Mouse (Mus musculus) stomach, embryonic 15.5 days (tissue): ENCODE data around the gene Chchd4. TPM values are rescaled to one million over a fixed set of nuclear protein-coding genes. Genes with fewer than 3 reads are reported as not detected.
"Not testable (repeated sequence)": the region's sequence is repeated elsewhere in the genome, so short reads cannot be mapped to it uniquely, and the experiment has no call there.

Experiments
- ATAC-seq: fragments of 200-750 bp; cut with Nextera tagmentation; 2 replicates; pipeline ENCODE4 v1.8.0; 2017; ENCODE audit warnings: low read depth, moderate number of reproducible peaks, moderate TSS enrichment; ENCODE audit not compliant: insufficient read depth, low FRiP score
- H3K27ac ChIP-seq: fragments of 300-500 bp; sonication (generic); 2 replicates; pipeline ENCODE4 v1.5.1; 2015; ENCODE audit warnings: mild to moderate bottlenecking, inconsistent platforms
- H3K27me3 ChIP-seq: fragments of 300-500 bp; sonication (generic); replicated peaks from 2 replicates; pipeline ENCODE4 v1.6.1; 2015; ENCODE audit warnings: inconsistent platforms
- H3K36me3 ChIP-seq: fragments of 300-500 bp; sonication (generic); 2 replicates; pipeline ENCODE4 v1.6.1; 2015; ENCODE audit warnings: inconsistent platforms
- H3K4me1 ChIP-seq: fragments of 300-500 bp; sonication (generic); 2 replicates; pipeline ENCODE4 v1.6.1; 2015; ENCODE audit warnings: inconsistent platforms
- H3K4me2 ChIP-seq: fragments of 300-500 bp; sonication (generic); 2 replicates; pipeline ENCODE4 v1.6.1; 2015; ENCODE audit warnings: mild to moderate bottlenecking, inconsistent platforms
- H3K4me3 ChIP-seq: fragments of 300-500 bp; sonication (generic); replicated peaks from 2 replicates; pipeline ENCODE4 v1.5.1; 2015; ENCODE audit warnings: inconsistent platforms
- H3K9ac ChIP-seq: fragments of 300-500 bp; sonication (generic); 2 replicates; pipeline ENCODE4 v1.6.1; 2015; ENCODE audit warnings: inconsistent platforms
- H3K9me3 ChIP-seq: fragments of 300-500 bp; sonication (generic); 2 replicates; pipeline ENCODE4 v1.6.1; 2016; ENCODE audit warnings: inconsistent platforms
- WGBS: fragments of 180-500 bp; shearing (Covaris S2); methylation state at CpG from one replicate; pipeline ENCODE4 v1.1.7; 2015; 5-methylcytosine and 5-hydroxymethylcytosine counted together
- polyA plus RNA-seq: library from polyadenylated mRNA; unstranded; fragments of >200 nt; fragmentation: Nextera tagmentation; extraction: Ambion mirVana; gene quantifications from 2 replicates; pipeline ENCODE4 v1.2.1, GENCODE M21; 2015

The Chchd4 gene
- polyA plus RNA-seq, 1 experiment from 2014 or later, result 25.9 TPM

- H3K9me3 ChIP-seq, H3K36me3 ChIP-seq, ATAC-seq, H3K9ac ChIP-seq, H3K27ac ChIP-seq, H3K4me2 ChIP-seq, H3K4me3 ChIP-seq, H3K27me3 ChIP-seq: not testable (repeated sequence)
- 84% methylated on average over 3 of the region's 3 CpGs for WGBS
- H3K4me1 ChIP-seq, result peaks cover 13% of the 10 kb centered on the region
These were observed 1.9 kb downstream of the Chchd4 start for GRCm38 (mm10) chr6:91471427-91471826.

GRCm38 (mm10) chr6:91470712-91471111 is 2.6 kb downstream of the Chchd4 start:
- 84% methylated on average over 2 of the region's 2 CpGs for WGBS

GRCm38 (mm10) chr6:91467106-91467505 is 6.2 kb downstream of the Chchd4 start:
- no peak overlapping the region for H3K9ac ChIP-seq
- no peak for ATAC-seq
- no peaks in the 10 kb centered on the region for H3K27me3 ChIP-seq
- 92% methylated on average over 1 of the region's 1 CpGs for WGBS
- no peak overlapping the region for H3K4me3 ChIP-seq
- H3K27ac ChIP-seq, result no peak overlapping the region
- no peaks in the 10 kb centered on the region for H3K9me3 ChIP-seq
- peaks cover 23% of the 10 kb centered on the region for H3K36me3 ChIP-seq
- H3K4me2 ChIP-seq, result no peak overlapping the region
- peaks cover under 1% of the 10 kb centered on the region; the same call in 1 of the 2 replicates for H3K4me1 ChIP-seq

More at GRCm38 (mm10) chr6:91470712-91471111, 2.6 kb downstream of the Chchd4 start:
- Histone ChIP-seq H3K9me3 (no peaks in the 10 kb centered on the region), H3K27ac (no peak overlapping the region), H3K27me3 (no peaks in the 10 kb centered on the region), H3K4me1 (peaks cover 13% of the 10 kb centered on the region), H3K4me3 (no peak overlapping the region), H3K9ac (no peak overlapping the region), H3K4me2 (no peak overlapping the region), H3K36me3 (peaks cover 9% of the 10 kb centered on the region; the same call in 1 of the 2 replicates)
- no peak for ATAC-seq

- no peak overlapping the region for H3K4me3 ChIP-seq
- H3K27ac ChIP-seq, result no peak overlapping the region
- H3K9ac ChIP-seq, result no peak overlapping the region
- 89% methylated on average over 2 of the region's 2 CpGs for WGBS
- no peaks in the 10 kb centered on the region for H3K4me1 ChIP-seq
- H3K27me3 ChIP-seq, result no peaks in the 10 kb centered on the region
- no peak for ATAC-seq
- H3K9me3 ChIP-seq, result no peaks in the 10 kb centered on the region
- peaks cover 23% of the 10 kb centered on the region for H3K36me3 ChIP-seq
- H3K4me2 ChIP-seq, result no peak overlapping the region
These were observed 7.6 kb downstream of the Chchd4 start for GRCm38 (mm10) chr6:91465756-91466155.

GRCm38 (mm10) chr6:91459471-91459870 is 13.9 kb downstream of the Chchd4 start:
- H3K27ac ChIP-seq, result no peak overlapping the region
- H3K9me3 ChIP-seq, result no peaks in the 10 kb centered on the region
- 74% methylated on average over 1 of the region's 1 CpGs for WGBS
- H3K36me3 ChIP-seq, result peaks cover 7% of the 10 kb centered on the region; the same call in 1 of the 2 replicates
- H3K9ac ChIP-seq, result no peak overlapping the region
- no peaks in the 10 kb centered on the region for H3K27me3 ChIP-seq
- no peak overlapping the region for H3K4me3 ChIP-seq
- no peak overlapping the region for H3K4me2 ChIP-seq
- H3K4me1 ChIP-seq, result no peaks in the 10 kb centered on the region
- no peak; the same call in 1 of the 2 replicates for ATAC-seq

- no peak for ATAC-seq
- Histone ChIP-seq H3K4me2 (no peak overlapping the region), H3K27ac (no peak overlapping the region), H3K9ac (no peak overlapping the region), H3K36me3 (no peaks in the 10 kb centered on the region), H3K27me3 (no peaks in the 10 kb centered on the region), H3K4me3 (no peak overlapping the region), H3K9me3 (no peaks in the 10 kb centered on the region), H3K4me1 (no peaks in the 10 kb centered on the region)
- WGBS, result 35% methylated on average over 5 of the region's 5 CpGs
These were observed 18.8 kb downstream of the Chchd4 start for GRCm38 (mm10) chr6:91454546-91454945.

- H3K4me2 ChIP-seq, result no peak overlapping the region
- no peaks in the 10 kb centered on the region for H3K9me3 ChIP-seq
- H3K27me3 ChIP-seq, result 0 out of 2 replicates have a peak, but pooled peaks cover 3% of the 10 kb centered on the region
- no peaks in the 10 kb centered on the region for H3K36me3 ChIP-seq
- H3K9ac ChIP-seq, result no peak overlapping the region
- ATAC-seq, result no peak
- H3K4me1 ChIP-seq, result no peaks in the 10 kb centered on the region
- WGBS, result 52% methylated on average over 1 of the region's 1 CpGs
- H3K27ac ChIP-seq, result no peak overlapping the region
- no peak overlapping the region for H3K4me3 ChIP-seq
These were observed 21.3 kb downstream of the Chchd4 start for GRCm38 (mm10) chr6:91452056-91452455.

GRCm38 (mm10) chr6:91449472-91450225 is 23.7 kb downstream of the Chchd4 start:
- no peak overlapping the region for H3K4me3 ChIP-seq
- no peaks in the 10 kb centered on the region for H3K4me1 ChIP-seq
- no peak overlapping the region for H3K9ac ChIP-seq
- no peak overlapping the region for H3K27ac ChIP-seq
- no peaks in the 10 kb centered on the region for H3K9me3 ChIP-seq
- 0 out of 2 replicates have a peak, but pooled peaks cover 3% of the 10 kb centered on the region for H3K27me3 ChIP-seq
- H3K36me3 ChIP-seq, result no peaks in the 10 kb centered on the region
- WGBS, result 39% methylated on average over 3 of the region's 3 CpGs
- no peak for ATAC-seq
- H3K4me2 ChIP-seq, result no peak overlapping the region

GRCm38 (mm10) chr6:91445316-91445715 is 28.0 kb downstream of the Chchd4 start:
- no peak for ATAC-seq
- H3K4me1 ChIP-seq, result peaks cover 4% of the 10 kb centered on the region; the same call in 1 of the 2 replicates
- no peak overlapping the region for H3K4me3 ChIP-seq

GRCm38 (mm10) chr6:91441145-91441662 is 32.1 kb downstream of the Chchd4 start:
- 3% methylated on average over 19 of the region's 19 CpGs for WGBS
- H3K27ac ChIP-seq, result peak overlapping the region; percentile 48; the same call in 1 of the 2 replicates
- H3K36me3 ChIP-seq, result no peaks in the 10 kb centered on the region

More at GRCm38 (mm10) chr6:91445316-91445715, 28.0 kb downstream of the Chchd4 start:
- H3K36me3 ChIP-seq, result no peaks in the 10 kb centered on the region
- no peaks in the 10 kb centered on the region for H3K9me3 ChIP-seq
- no peak overlapping the region for H3K27ac ChIP-seq
- 0 out of 2 replicates have a peak, but pooled peaks cover 3% of the 10 kb centered on the region for H3K27me3 ChIP-seq
- H3K9ac ChIP-seq, result no peak overlapping the region
- 77% methylated on average over 3 of the region's 3 CpGs for WGBS
- no peak overlapping the region for H3K4me2 ChIP-seq

GRCm38 (mm10) chr6:91440474-91441144 is 32.7 kb downstream of the Chchd4 start:
- peak overlapping the region; percentile 90 for H3K4me2 ChIP-seq
- peak overlapping the region; percentile 42; the same call in 1 of the 2 replicates for H3K9ac ChIP-seq
- H3K27me3 ChIP-seq, result peaks cover 4% of the 10 kb centered on the region; the same call in 1 of the 2 replicates
- peak overlapping the region; percentile 48; the same call in 1 of the 2 replicates for H3K27ac ChIP-seq
- peak; percentile 91 for ATAC-seq
- H3K9me3 ChIP-seq, result no peaks in the 10 kb centered on the region
- WGBS, result 1% methylated on average over 30 of the region's 30 CpGs
- H3K4me1 ChIP-seq, result peaks cover 4% of the 10 kb centered on the region; the same call in 1 of the 2 replicates
- no peaks in the 10 kb centered on the region for H3K36me3 ChIP-seq
- peak overlapping the region; percentile 58 for H3K4me3 ChIP-seq

More at GRCm38 (mm10) chr6:91441145-91441662, 32.1 kb downstream of the Chchd4 start:
- peaks cover 4% of the 10 kb centered on the region; the same call in 1 of the 2 replicates for H3K4me1 ChIP-seq
- peaks cover 4% of the 10 kb centered on the region; the same call in 1 of the 2 replicates for H3K27me3 ChIP-seq
- no peaks in the 10 kb centered on the region for H3K9me3 ChIP-seq
- H3K9ac ChIP-seq, result peak overlapping the region; percentile 42; the same call in 1 of the 2 replicates
- H3K4me3 ChIP-seq, result peak overlapping the region; percentile 58
- H3K4me2 ChIP-seq, result peak overlapping the region; percentile 90
- ATAC-seq, result peak; percentile 38; the same call in 1 of the 2 replicates
